Mouse (Mus musculus) myocyte (in vitro differentiated cells): ENCODE results near the gene Slc44a5.

Experiments
- CEBPB ChIP-seq: IDR thresholded peaks from 2 replicates; pipeline ENCODE4 v1.6.1; 2011; ENCODE audit warnings: mild to moderate bottlenecking, moderate library complexity; ENCODE audit not compliant: poor library complexity, insufficient read depth, severe bottlenecking
- E2F4 ChIP-seq: IDR thresholded peaks from one replicate; pipeline ENCODE4 v1.6.1; 2011; ENCODE audit warnings: mild to moderate bottlenecking, control low read depth, moderate library complexity; ENCODE audit not compliant: insufficient read depth
- MAX ChIP-seq: IDR thresholded peaks from one replicate; pipeline ENCODE4 v1.6.1; 2011; ENCODE audit warnings: low read depth, mild to moderate bottlenecking, control low read depth
- MYOG ChIP-seq, 3 experiments: IDR thresholded peaks; one replicate each; pipeline ENCODE4 v1.6.1; 2011; ENCODE audit warnings: control low read depth in 2 of 3, low read depth in 2 of 3, mild to moderate bottlenecking in 2 of 3; ENCODE audit not compliant: insufficient read length in 2 of 3, control insufficient read depth in 1 of 3, insufficient read depth in 1 of 3
- POLR2A ChIP-seq: IDR thresholded peaks from one replicate; pipeline ENCODE4 v1.6.1; 2011; ENCODE audit warnings: low read depth, mild to moderate bottlenecking, control low read depth, moderate library complexity; ENCODE audit not compliant: insufficient read length
- POLR2AphosphoS2 ChIP-seq: IDR thresholded peaks from one replicate; pipeline ENCODE4 v1.6.1; 2011; ENCODE audit warnings: low read depth, control low read depth; ENCODE audit not compliant: insufficient read length
- SRF ChIP-seq: IDR thresholded peaks from one replicate; pipeline ENCODE4 v1.6.1; 2011; ENCODE audit warnings: low read depth; ENCODE audit not compliant: control insufficient read depth, insufficient read length
- USF1 ChIP-seq: IDR thresholded peaks from one replicate; pipeline ENCODE4 v1.6.1; 2011; ENCODE audit warnings: low read depth, mild to moderate bottlenecking, control low read depth, moderate library complexity

GRCm38 (mm10) chr3:154293839-154294490, 320.7 kb downstream of the Slc44a5 start:
- TF ChIP-seq POLR2A = no peak
- no peak for TF ChIP-seq E2F4
- TF ChIP-seq USF1 = no peak
- TF ChIP-seq CEBPB = no peak
- TF ChIP-seq SRF = no peak
- no peak for TF ChIP-seq MAX
- TF ChIP-seq POLR2AphosphoS2 = no peak
- no peak for TF ChIP-seq MYOG (IDR thresholded peaks at IDR 0.05; ENCODE audit: control insufficient read depth in 1 of 3, insufficient read depth in 1 of 3, insufficient read length in 2 of 3, low read depth in 2 of 3)
